Mouse (Mus musculus): ENCODE measurements around the gene Tpx2.

Tpx2 gene

DNA sequence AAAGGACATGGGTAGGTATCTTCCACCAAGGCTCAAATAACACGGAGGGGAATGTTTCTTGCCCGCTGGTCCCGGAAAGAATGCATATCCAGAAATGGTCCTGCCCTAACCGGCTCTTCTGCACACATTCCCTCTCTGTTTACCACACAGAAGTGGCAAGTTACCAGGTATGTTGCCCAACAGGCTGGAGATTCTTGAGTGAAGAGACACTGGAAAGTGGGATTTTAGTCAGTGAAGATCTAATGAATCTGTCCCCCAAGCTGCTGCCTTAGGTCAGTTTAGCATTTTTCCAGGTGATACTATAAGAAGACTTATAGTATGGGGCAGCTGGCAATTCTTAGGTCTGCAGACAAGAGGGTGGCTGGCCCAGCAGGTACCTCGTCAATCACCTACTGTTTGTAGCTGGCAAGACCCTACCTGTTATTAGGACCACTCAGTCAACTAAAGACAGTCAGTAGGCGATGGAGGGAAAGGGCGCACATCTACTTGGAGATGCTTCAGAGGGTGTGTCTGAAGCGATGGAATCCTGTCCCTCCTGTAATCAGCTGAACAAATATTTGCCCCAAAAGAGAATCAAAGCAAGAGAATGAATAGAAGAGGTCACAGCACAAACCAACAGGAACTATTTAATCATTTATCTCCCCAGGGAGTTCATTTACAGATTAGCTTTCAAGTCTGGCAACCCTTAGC, 20.3 kb upstream of the Tpx2 start:
- no peaks in the 10 kb centered on the region for H3K36me3 ChIP-seq (ENCODE audit: control insufficient read depth, insufficient read depth, low read length, poor library complexity, severe bottlenecking)
- no peak for DNase-seq (ENCODE audit: low read depth, low spot score)
- H3K27me3 ChIP-seq (ENCODE audit: control insufficient read depth, insufficient read depth, low read length, poor library complexity, severe bottlenecking): no peaks in the 10 kb centered on the region

DNA sequence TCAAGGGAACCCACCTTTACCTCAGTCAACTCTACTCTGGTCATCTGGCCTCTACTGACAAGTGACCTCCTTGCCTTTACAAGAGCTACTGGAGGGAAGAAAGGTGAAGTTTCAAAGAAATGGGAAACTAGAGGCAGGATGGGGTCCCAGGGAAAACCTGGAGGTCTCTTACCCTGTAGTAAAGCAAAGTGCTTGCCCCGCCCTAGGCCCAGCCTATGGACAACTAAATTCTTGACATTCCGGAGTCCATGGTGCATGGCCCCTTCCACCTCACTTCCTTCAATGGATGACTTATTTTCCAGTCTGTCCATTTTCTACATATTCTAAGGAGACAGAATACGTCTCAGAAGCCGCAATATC, 19.8 kb upstream of the Tpx2 start:
- no peak for DNase-seq (ENCODE audit: low read depth, low spot score)
- Histone ChIP-seq H3K36me3 (ENCODE audit: control insufficient read depth, insufficient read depth, low read length, poor library complexity, severe bottlenecking) (no peaks in the 10 kb centered on the region), H3K27me3 (ENCODE audit: control insufficient read depth, insufficient read depth, low read length, poor library complexity, severe bottlenecking) (no peaks in the 10 kb centered on the region)

DNA sequence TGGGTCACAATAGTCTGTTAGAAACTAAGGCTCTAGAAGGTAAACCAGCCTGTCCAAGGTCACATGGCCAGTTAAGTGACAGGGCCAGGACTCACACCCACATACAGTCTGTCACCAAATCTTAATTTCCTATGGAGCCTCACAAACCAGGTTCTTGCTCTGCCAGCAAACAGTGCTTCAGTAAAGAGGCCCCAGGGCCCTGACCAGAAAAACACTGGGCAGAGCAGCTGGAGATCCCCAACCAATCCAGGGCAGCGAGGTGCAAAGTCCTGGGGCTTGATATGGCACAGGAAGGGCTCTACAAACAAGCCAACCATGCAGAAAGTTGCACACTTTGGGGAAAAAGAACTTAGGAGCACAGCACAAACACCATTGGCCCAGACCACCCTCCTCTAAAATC, 19.2 kb upstream of the Tpx2 start:
- Histone ChIP-seq H3K27me3 (ENCODE audit: control insufficient read depth, insufficient read depth, low read length, poor library complexity, severe bottlenecking) (no peaks in the 10 kb centered on the region), H3K36me3 (ENCODE audit: control insufficient read depth, insufficient read depth, low read length, poor library complexity, severe bottlenecking) (no peaks in the 10 kb centered on the region)
- no peak for DNase-seq (ENCODE audit: low read depth, low spot score)

DNA sequence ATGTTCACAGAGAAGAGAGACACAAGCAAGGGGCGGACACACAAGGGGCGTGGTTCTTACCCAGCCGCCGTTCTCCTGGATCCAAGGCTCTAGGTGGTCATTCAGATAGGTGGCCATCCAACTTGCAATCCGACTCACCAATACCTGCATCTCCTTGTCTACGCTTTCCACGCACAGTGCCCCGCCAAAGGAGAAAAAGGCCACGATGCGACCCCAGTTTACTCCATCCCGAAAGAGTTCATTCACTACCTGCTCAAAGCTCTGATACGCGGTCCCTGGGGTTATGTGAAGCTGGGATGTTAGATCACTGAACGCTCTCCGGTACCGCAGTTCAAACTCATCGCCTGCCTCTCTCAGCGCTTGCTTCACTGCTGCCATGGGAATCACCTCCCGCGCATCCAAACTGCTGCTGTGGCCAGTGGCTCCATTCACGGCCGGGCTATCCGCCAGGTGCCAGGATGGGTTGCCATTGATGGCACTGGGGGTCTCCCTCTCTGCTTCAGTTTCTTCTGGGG, 18.3 kb upstream of the Tpx2 start:
- Histone ChIP-seq H3K36me3 (ENCODE audit: control insufficient read depth, insufficient read depth, low read length, poor library complexity, severe bottlenecking) (no peaks in the 10 kb centered on the region), H3K27me3 (ENCODE audit: control insufficient read depth, insufficient read depth, low read length, poor library complexity, severe bottlenecking) (no peaks in the 10 kb centered on the region)
- DNase-seq (ENCODE audit: low read depth, low spot score): no peak

DNA sequence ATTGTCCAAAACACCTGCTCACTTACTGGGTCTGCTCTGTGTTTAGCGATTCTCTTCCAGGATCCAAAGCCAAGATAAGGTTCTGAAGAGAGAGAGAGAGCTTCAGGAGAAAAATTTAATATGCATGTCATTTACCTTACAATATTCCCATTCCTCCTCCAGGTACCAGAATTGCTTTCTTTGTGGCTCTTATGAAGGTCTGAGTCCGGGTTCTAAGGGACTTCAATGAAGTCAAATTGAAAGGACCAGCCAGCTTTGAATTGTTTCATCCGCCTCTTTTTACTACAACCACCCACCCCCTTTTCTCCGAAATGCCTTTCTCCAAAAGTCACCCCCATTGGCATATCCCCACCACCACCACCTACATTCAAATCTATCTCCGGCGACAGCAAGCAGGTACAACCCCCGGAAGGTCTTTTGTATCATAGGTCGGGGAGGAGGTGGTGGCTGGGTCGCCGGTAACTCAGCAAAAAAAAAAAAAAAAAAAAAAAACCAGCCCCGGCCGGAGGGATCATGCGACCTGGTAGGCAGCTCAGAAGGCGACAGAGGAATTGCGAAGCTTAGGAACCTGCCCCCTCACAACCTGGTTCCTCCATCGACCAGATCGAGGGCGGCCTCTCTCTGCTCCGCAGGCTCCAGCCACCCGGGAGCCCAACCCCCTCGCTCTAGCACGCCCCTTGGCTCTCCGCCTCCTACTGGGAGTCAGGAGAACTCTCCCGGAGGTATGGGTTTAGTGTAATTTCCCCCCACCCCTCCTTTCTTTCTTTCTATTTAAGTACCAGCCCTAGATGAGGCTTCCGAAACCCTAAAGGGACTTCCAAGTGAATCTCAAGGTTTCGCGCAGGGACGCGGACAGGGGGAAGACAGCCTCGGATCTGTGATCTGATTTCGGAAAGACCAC, 17.5 kb upstream of the Tpx2 start:
- H3K27me3 ChIP-seq (ENCODE audit: control insufficient read depth, insufficient read depth, low read length, poor library complexity, severe bottlenecking): no peaks in the 10 kb centered on the region
- DNase-seq (ENCODE audit: low read depth, low spot score): peak; percentile 80
- H3K36me3 ChIP-seq (ENCODE audit: control insufficient read depth, insufficient read depth, low read length, poor library complexity, severe bottlenecking): no peaks in the 10 kb centered on the region

DNA sequence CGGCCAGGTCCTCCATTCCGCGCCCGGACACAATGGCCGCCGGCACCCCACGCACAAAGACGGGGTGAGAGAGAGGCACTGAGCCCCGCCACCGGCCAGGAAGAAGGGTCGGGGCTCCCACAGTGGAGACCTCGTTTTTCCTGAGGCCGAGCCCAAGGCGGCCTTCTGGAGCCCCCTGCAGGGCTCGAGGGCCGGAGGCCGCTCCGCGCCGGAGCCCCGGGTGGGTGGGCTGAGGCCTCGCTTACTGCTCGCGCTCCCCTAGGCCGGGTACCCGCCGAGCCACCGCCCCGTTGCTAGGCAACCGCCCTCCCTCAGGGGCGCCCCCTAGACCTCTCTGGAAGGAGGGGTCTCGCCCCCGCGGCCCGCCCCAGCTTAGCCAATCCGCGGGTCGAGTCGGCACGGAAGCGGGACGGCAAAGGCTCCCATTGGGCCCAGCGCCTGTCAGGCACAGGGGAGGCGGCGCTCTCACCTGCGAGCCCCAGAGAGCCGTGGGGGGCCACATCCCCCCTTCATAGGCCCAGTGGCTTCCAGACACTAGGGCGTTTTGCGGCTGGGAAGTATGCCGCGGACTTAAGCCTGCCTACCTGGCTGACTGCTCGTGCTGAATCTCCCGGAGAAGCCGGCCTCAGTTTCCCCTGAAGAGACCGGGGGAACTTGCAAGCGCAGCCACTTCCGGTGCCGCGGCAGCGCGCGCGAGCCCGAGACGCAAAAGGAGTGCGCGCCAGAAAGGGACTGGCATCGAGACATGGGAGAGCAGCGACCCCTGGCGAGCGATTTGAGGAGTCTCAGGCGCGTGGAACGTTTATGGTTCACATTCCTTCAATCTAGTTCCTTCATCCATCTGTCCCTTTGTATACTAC, 16.5 kb upstream of the Tpx2 start, which contains the start of gene Bcl2l1:
TSS of gene Bcl2l1 (minus strand) at position 710 of the 860 bp plus-strand sequence.
- Histone ChIP-seq H3K27me3 (ENCODE audit: control insufficient read depth, insufficient read depth, low read length, poor library complexity, severe bottlenecking) (no peaks in the 10 kb centered on the region), H3K36me3 (ENCODE audit: control insufficient read depth, insufficient read depth, low read length, poor library complexity, severe bottlenecking) (no peaks in the 10 kb centered on the region)
- peak; percentile 97 for DNase-seq (ENCODE audit: low read depth, low spot score)

DNA sequence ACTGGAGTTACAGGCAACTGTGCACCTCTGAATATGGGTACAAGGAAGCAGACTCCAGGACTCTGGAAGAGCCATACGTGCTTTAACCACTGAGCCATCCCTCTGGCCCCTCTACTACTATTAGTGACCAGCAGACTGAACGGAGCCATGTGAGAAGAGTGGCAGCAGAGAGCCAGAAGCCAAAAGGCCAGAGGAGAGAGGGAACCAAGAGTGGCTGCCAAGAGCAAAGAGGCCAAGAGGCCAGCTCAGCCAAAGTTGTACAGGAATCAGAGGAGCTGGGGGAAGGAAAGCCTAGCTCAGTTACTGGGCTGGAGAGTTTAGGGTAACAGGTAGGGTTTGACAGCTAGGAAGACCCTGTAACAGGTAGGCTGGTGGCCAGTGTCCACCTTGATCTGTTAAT, 8.5 kb upstream of the Tpx2 start:
- no peak for DNase-seq (ENCODE audit: low read depth, low spot score)
- Histone ChIP-seq H3K27me3 (ENCODE audit: control insufficient read depth, insufficient read depth, low read length, poor library complexity, severe bottlenecking) (no peaks in the 10 kb centered on the region), H3K36me3 (ENCODE audit: control insufficient read depth, insufficient read depth, low read length, poor library complexity, severe bottlenecking) (no peaks in the 10 kb centered on the region)

DNA sequence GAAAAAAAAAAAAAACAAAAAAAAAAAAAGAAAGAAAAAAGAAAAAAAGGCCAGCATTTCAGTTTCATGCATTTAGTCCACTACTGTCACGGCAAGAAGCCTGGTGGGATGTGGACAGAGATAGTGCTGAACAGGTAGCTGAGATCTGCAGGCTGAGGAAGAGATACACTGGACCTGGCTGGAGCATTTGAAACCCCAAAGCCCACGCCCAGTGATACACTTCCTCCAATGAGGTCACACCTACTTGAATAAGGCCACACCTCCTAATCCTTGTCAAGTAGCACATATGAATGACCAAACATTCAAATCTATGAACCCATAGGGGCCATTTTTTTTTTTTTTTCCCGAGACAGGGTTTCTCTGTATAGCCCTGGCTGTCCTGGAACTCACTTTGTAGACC, 5.0 kb upstream of the Tpx2 start:
- DNase-seq (ENCODE audit: low read depth, low spot score): no peak
- no peaks in the 10 kb centered on the region for H3K27me3 ChIP-seq (ENCODE audit: control insufficient read depth, insufficient read depth, low read length, poor library complexity, severe bottlenecking)
- H3K36me3 ChIP-seq (ENCODE audit: control insufficient read depth, insufficient read depth, low read length, poor library complexity, severe bottlenecking): no peaks in the 10 kb centered on the region

DNA sequence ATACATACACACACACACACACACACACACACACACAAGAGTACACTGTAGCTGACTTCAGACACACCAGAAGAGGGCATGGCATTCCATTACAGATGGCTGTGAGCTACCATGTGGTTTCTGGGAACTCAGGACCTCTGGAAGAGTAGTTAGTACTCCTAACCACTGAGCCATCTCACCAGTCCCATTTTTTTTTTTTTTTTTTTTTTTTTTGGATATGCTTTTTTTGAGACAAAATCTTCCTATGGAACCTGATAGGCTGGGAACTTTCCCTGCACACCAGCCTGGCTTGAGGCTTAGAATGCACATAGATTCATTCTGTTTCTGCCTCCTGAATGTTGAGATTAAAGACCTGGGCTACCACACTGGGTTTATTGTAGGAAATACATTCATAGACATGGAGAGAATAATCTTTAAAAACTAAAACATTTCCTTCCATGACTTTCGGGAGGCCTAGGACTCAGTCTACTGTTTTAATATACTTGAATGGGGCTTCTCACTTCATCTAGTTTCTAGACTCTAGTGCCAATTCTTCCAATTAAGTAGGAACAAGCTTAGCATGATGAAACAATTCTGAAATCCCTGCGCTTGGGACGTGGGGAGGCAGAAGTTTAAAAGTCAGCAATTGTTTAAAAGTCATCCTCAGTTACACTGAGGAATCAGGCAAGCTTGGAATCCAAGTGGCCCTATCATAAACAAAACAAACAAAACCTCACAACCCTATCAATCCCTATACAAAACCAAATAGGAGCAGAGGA, 528 bp upstream of the Tpx2 start:
- no peaks in the 10 kb centered on the region for H3K27me3 ChIP-seq (ENCODE audit: control insufficient read depth, insufficient read depth, low read length, poor library complexity, severe bottlenecking)
- no peak for DNase-seq (ENCODE audit: low read depth, low spot score)

DNA sequence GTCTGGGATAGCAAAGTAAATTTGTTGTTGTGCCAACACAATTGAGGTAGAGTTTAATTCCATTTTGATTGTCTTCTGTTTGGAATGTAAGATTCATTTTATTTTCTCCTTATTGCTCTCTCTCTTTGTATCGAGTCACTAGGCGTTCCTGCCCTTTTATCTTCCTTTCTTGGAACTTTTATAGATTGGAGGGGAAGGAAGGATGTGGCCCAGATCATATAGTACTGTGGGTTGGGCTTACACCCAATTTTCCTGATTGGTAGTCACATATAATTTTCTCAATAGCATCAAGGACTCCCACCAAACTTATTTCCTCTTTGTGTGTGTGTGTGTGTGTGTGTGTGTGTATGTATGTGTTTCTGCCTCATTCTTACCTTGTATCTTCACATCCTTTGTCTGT, 702 bp downstream of the Tpx2 start:
- no peaks in the 10 kb centered on the region for H3K36me3 ChIP-seq (ENCODE audit: control insufficient read depth, insufficient read depth, low read length, poor library complexity, severe bottlenecking)
- DNase-seq (ENCODE audit: low read depth, low spot score): no peak
- no peaks in the 10 kb centered on the region for H3K27me3 ChIP-seq (ENCODE audit: control insufficient read depth, insufficient read depth, low read length, poor library complexity, severe bottlenecking)

More for the DNA sequence above, 528 bp upstream of the Tpx2 start:
- no peaks in the 10 kb centered on the region for H3K36me3 ChIP-seq (ENCODE audit: control insufficient read depth, insufficient read depth, low read length, poor library complexity, severe bottlenecking)

DNA sequence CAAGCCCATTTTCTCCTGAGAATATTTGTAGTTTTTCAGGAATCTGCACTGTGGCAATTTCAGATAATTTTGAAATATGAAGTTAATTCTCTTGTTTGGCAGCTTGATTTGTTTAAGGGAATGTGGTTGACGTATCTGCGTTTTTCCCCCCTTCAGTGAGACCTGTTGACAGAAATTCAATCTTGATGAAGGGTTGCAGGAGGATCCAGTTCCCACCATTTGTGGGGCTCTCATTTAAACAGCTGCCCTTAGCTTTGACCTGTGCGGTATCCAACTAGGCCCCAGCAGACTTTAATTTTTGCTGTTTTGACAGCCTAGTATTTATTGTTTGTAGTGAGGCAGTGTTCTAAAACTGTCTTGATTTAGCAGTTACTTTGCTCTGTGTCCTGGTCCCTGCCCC, 11.7 kb downstream of the Tpx2 start:
- no peak for DNase-seq (ENCODE audit: low read depth, low spot score)
- Histone ChIP-seq H3K27me3 (ENCODE audit: control insufficient read depth, insufficient read depth, low read length, poor library complexity, severe bottlenecking) (no peaks in the 10 kb centered on the region), H3K36me3 (ENCODE audit: control insufficient read depth, insufficient read depth, low read length, poor library complexity, severe bottlenecking) (no peaks in the 10 kb centered on the region)

DNA sequence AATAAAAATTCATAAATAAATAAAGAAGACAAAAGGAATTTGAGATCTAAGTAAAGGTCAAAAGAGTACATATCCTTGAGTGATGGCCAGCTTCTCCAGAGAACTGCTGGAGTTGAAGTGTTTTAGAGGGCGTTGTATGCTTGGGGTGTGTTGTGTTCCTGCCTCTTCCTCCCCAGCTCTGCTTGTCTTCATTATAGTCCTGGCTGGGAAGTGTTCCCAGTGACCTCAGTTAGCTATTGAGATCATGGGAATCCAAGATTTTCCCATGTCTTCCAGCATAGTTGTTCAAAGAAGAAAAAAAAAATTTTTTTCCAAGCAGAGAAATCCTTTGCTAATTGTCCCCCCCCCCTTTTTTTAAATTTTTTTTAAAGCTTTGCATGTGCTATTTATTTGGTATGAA, 14.1 kb downstream of the Tpx2 start:
- Histone ChIP-seq H3K27me3 (ENCODE audit: control insufficient read depth, insufficient read depth, low read length, poor library complexity, severe bottlenecking) (no peaks in the 10 kb centered on the region), H3K36me3 (ENCODE audit: control insufficient read depth, insufficient read depth, low read length, poor library complexity, severe bottlenecking) (no peaks in the 10 kb centered on the region)
- DNase-seq (ENCODE audit: low read depth, low spot score): no peak

DNA sequence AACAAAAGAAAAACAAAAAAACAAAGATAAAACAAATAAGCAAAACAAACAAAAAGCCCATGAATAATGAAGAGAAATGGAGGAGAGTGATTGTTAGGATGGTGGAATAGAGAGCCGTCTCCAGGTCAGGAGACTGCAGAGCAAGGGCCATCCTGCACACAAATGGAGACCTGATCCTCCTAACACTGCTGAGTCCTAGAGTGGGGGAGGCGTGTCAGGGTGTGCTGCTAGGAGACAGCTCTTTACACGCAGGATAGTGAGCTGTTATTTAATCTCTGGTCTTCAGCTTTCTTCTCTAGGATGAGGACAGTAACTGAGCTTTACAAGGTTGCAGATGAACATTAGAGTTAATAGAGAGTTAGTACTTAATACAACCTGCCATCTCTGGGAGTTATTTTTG, 14.9 kb downstream of the Tpx2 start:
- Histone ChIP-seq H3K36me3 (ENCODE audit: control insufficient read depth, insufficient read depth, low read length, poor library complexity, severe bottlenecking) (no peaks in the 10 kb centered on the region), H3K27me3 (ENCODE audit: control insufficient read depth, insufficient read depth, low read length, poor library complexity, severe bottlenecking) (no peaks in the 10 kb centered on the region)
- DNase-seq (ENCODE audit: low read depth, low spot score): no peak

DNA sequence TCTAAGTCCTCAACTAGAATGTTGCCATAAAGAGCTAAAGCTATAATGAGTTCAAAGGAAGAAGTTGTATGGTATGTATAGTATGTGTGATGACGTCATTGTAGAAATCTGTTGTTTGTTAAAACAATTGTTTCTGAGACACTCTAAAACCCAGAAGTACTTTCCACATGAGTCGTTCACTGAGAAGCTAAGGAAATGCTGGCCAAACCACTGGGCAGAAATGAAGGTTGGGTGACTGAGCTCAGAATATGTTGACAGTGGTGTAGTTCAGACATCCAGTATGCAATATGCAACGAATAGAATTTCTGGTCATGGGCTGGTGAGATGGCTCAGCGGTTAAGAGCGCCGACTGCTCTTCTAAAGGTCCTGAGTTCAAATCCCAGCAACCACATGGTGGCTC, 15.6 kb downstream of the Tpx2 start:
- no peak for DNase-seq (ENCODE audit: low read depth, low spot score)
- H3K36me3 ChIP-seq (ENCODE audit: control insufficient read depth, insufficient read depth, low read length, poor library complexity, severe bottlenecking): no peaks in the 10 kb centered on the region
- H3K27me3 ChIP-seq (ENCODE audit: control insufficient read depth, insufficient read depth, low read length, poor library complexity, severe bottlenecking): no peaks in the 10 kb centered on the region

Measured in splenic B cell, adult 2 months (primary cell).